Mouse (Mus musculus): ENCODE data around the gene Itga9. TPM values are rescaled to one million over a fixed set of nuclear protein-coding genes. Genes with fewer than 3 reads are reported as not detected.

Itga9 gene
- polyA plus RNA-seq, 1 experiment from 2014 or later = 12.6 TPM

DNA sequence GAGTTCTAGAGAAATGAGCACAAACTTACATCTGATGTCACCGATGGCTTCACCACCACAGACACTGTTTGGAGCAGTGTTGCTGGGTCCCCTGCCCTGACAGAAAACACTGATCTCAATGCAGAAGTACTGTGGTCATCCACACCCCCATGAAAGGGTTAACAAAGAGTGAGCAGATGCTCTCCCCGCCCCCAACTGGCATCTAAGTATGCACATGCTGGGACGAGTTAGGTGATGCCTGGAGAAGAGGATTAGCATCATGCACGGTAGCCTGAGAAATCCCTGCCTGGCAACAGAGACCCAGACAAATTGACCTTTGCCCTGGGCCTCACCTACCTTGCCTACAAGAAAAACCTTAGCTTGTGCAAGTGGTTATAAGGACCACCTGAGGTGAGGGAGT, 162.1 kb downstream of the Itga9 start:
- Histone ChIP-seq H3K4me3 (ENCODE audit: low read depth, low read length) (no peak overlapping the region), H3K4me1 (replicated peaks; ENCODE audit: control insufficient read depth, insufficient read depth, low read length) (0 out of 2 replicates have a peak, but pooled peaks cover 6% of the 10 kb centered on the region), H3K36me3 (ENCODE audit: control insufficient read depth, insufficient read depth, low read length) (no peaks in the 10 kb centered on the region), H3K4me2 (ENCODE audit: low read length) (no peak overlapping the region), H3K27me3 (replicated peaks; ENCODE audit: control insufficient read depth, insufficient read depth, low read length) (no peaks in the 10 kb centered on the region), H3K9me3 (ENCODE audit: control insufficient read depth, low read length) (no peaks in the 10 kb centered on the region), H3K27ac (ENCODE audit: low read depth) (no peak overlapping the region), H3K9ac (ENCODE audit: low read length) (no peak overlapping the region)
- no peak for DNase-seq (ENCODE audit: low spot score)
- ATAC-seq (replicated peaks; ENCODE audit: low FRiP score, low TSS enrichment, low read depth) = 0 out of 2 replicates have a peak, but pooled peaks have one; percentile 32
- 43% methylated on average over 4 of the region's 4 CpGs for WGBS

DNA sequence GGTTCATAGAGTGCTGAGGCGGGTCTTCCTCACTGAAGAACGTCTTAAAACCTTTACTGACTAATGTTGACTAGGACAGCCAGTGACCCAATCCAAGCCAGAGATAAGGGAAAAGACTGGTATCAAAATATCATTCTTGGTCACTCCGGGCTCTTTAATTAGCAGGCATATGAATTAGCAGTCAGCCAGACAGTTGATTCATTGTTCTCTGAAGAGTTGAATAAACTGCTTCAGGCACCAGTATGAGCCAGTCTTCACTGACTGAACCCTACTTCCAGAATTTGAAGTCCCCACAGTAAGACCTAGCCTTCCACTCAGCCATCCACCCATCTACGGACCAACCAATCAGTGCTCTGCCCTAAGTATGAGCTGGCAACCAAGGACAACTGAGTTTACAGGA, 163.9 kb downstream of the Itga9 start:
- H3K4me2 ChIP-seq (ENCODE audit: low read length) = no peak overlapping the region
- 75% methylated on average over 4 of the region's 4 CpGs for WGBS
- no peak overlapping the region for H3K9ac ChIP-seq (ENCODE audit: low read length)
- H3K9me3 ChIP-seq (ENCODE audit: control insufficient read depth, low read length) = no peaks in the 10 kb centered on the region
- DNase-seq (ENCODE audit: low spot score) = no peak
- no peak overlapping the region for H3K4me3 ChIP-seq (ENCODE audit: low read depth, low read length)
- no peak for ATAC-seq (replicated peaks; ENCODE audit: low FRiP score, low TSS enrichment, low read depth)
- H3K36me3 ChIP-seq (ENCODE audit: control insufficient read depth, insufficient read depth, low read length) = no peaks in the 10 kb centered on the region
- no peaks in the 10 kb centered on the region for H3K27me3 ChIP-seq (replicated peaks; ENCODE audit: control insufficient read depth, insufficient read depth, low read length)
- H3K27ac ChIP-seq (ENCODE audit: low read depth) = no peak overlapping the region
- 0 out of 2 replicates have a peak, but pooled peaks cover under 1% of the 10 kb centered on the region for H3K4me1 ChIP-seq (replicated peaks; ENCODE audit: control insufficient read depth, insufficient read depth, low read length)

DNA sequence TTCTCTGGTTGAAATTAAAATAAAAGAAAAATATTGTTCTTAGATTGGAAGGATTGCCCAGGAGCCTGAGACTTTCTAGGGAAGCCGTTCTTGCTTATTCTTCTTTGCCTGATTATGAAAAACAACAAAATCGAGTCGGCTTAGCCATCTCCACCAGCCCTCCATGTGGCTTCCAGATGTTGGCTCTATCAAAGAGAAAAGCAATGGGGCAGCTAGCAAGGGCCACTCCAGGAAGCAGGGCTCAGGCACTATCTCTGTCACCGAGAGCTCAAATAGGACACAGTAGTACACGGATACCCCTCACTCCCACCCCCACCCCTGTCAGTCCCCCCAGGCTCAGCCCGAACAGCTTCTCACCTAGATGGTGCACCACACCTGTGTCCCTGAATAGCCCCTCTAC, 168.2 kb downstream of the Itga9 start:
- Histone ChIP-seq H3K27ac (ENCODE audit: low read depth) (no peak overlapping the region), H3K9me3 (ENCODE audit: control insufficient read depth, low read length) (no peaks in the 10 kb centered on the region), H3K36me3 (ENCODE audit: control insufficient read depth, insufficient read depth, low read length) (no peaks in the 10 kb centered on the region), H3K4me3 (ENCODE audit: low read depth, low read length) (no peak overlapping the region), H3K4me2 (ENCODE audit: low read length) (no peak overlapping the region), H3K4me1 (replicated peaks; ENCODE audit: control insufficient read depth, insufficient read depth, low read length) (no peaks in the 10 kb centered on the region), H3K27me3 (replicated peaks; ENCODE audit: control insufficient read depth, insufficient read depth, low read length) (no peaks in the 10 kb centered on the region), H3K9ac (ENCODE audit: low read length) (no peak overlapping the region)
- 79% methylated on average over 6 of the region's 6 CpGs for WGBS
- DNase-seq (ENCODE audit: low spot score) (no peak), ATAC-seq (replicated peaks; ENCODE audit: low FRiP score, low TSS enrichment, low read depth) (no peak)

DNA sequence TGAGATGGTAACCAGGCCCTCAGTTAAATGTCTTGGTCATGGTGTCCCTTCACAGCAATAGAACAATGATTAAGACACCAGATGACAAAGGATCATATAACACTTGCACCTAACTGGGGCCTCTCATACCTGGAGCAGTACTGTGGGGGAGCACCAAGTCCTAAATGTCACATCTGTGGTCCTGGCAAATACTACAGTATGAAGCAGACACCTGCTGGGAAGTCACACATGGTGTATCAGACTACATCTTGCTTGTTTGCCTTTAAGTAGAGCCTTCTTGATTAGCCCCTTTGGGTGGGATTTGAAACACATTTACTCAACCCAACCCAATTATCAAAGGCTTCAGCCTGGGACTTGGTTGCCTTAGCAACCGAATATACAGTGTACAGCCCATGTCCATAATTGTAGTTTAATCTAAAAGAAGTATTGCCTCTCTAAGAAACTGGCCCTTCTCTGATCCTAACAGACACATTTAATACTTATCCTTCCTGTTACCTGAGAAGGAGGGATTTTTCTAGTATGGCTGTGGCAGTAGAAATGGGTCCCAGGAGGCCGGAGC, 170.5 kb downstream of the Itga9 start:
- no peak overlapping the region for H3K9ac ChIP-seq (ENCODE audit: low read length)
- no peaks in the 10 kb centered on the region for H3K9me3 ChIP-seq (ENCODE audit: control insufficient read depth, low read length)
- H3K4me3 ChIP-seq (ENCODE audit: low read depth, low read length) = no peak overlapping the region
- ATAC-seq (replicated peaks; ENCODE audit: low FRiP score, low TSS enrichment, low read depth) (no peak), DNase-seq (ENCODE audit: low spot score) (no peak)
- WGBS = 91% methylated on average over 2 of the region's 2 CpGs
- H3K27me3 ChIP-seq (replicated peaks; ENCODE audit: control insufficient read depth, insufficient read depth, low read length) = no peaks in the 10 kb centered on the region
- H3K4me1 ChIP-seq (replicated peaks; ENCODE audit: control insufficient read depth, insufficient read depth, low read length) = no peaks in the 10 kb centered on the region
- H3K27ac ChIP-seq (ENCODE audit: low read depth) = no peak overlapping the region
- no peak overlapping the region for H3K4me2 ChIP-seq (ENCODE audit: low read length)
- H3K36me3 ChIP-seq (ENCODE audit: control insufficient read depth, insufficient read depth, low read length) = no peaks in the 10 kb centered on the region

DNA sequence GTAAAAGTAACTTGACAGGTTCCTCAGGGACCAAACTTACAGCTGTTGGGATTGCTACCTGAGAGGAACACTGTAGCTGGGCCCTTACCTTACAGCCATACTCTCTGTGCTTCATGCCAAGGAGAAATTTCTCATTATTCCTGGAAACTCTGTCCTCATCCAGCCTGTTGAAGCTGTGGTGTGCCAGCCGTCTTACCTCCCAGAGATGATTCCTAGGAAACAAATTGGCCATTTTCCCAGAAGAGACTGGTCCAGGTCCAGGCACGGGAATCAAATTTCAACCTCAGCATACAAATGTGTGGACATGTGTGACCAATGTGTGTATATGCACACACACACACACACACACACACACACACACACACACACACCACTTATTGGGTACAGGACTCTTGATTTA, 172.1 kb downstream of the Itga9 start:
- 55% methylated on average over 2 of the region's 2 CpGs for WGBS
- no peak overlapping the region for H3K9ac ChIP-seq (ENCODE audit: low read length)
- no peak overlapping the region for H3K4me3 ChIP-seq (ENCODE audit: low read depth, low read length)
- H3K27me3 ChIP-seq (replicated peaks; ENCODE audit: control insufficient read depth, insufficient read depth, low read length) = no peaks in the 10 kb centered on the region
- no peak overlapping the region for H3K4me2 ChIP-seq (ENCODE audit: low read length)
- no peak overlapping the region for H3K27ac ChIP-seq (ENCODE audit: low read depth)
- H3K4me1 ChIP-seq (replicated peaks; ENCODE audit: control insufficient read depth, insufficient read depth, low read length) = no peaks in the 10 kb centered on the region
- H3K36me3 ChIP-seq (ENCODE audit: control insufficient read depth, insufficient read depth, low read length) = no peaks in the 10 kb centered on the region
- H3K9me3 ChIP-seq (ENCODE audit: control insufficient read depth, low read length) = no peaks in the 10 kb centered on the region
- DNase-seq (ENCODE audit: low spot score) (no peak), ATAC-seq (replicated peaks; ENCODE audit: low FRiP score, low TSS enrichment, low read depth) (no peak)

DNA sequence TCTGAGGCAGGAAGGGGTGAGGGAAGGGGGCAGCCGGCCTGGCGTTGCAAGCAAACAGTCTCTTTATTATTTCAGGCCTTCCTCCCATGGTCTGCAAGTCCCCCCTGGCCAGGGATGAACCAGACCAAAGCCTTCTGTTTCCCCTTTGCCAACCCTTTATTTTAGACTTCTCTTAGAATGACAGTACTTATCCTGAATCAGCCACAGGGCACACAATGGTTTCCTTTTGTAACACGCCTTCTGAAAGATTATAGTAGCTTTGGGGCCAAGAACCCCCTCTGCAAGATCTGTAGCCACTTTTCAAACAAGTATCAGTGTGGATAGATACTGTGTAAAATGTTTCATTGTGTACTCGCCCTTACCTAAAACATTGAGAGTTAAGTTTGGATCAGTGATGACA, 178.1 kb downstream of the Itga9 start:
- Histone ChIP-seq H3K4me1 (replicated peaks; ENCODE audit: control insufficient read depth, insufficient read depth, low read length) (peaks cover 7% of the 10 kb centered on the region; the same call in 1 of the 2 replicates), H3K9ac (ENCODE audit: low read length) (no peak overlapping the region), H3K4me2 (ENCODE audit: low read length) (no peak overlapping the region), H3K27me3 (replicated peaks; ENCODE audit: control insufficient read depth, insufficient read depth, low read length) (no peaks in the 10 kb centered on the region), H3K27ac (ENCODE audit: low read depth) (no peak overlapping the region), H3K4me3 (ENCODE audit: low read depth, low read length) (no peak overlapping the region), H3K36me3 (ENCODE audit: control insufficient read depth, insufficient read depth, low read length) (no peaks in the 10 kb centered on the region), H3K9me3 (ENCODE audit: control insufficient read depth, low read length) (no peaks in the 10 kb centered on the region)
- 63% methylated on average over 4 of the region's 4 CpGs for WGBS
- no peak for DNase-seq (ENCODE audit: low spot score)
- ATAC-seq (replicated peaks; ENCODE audit: low FRiP score, low TSS enrichment, low read depth) = no peak

DNA sequence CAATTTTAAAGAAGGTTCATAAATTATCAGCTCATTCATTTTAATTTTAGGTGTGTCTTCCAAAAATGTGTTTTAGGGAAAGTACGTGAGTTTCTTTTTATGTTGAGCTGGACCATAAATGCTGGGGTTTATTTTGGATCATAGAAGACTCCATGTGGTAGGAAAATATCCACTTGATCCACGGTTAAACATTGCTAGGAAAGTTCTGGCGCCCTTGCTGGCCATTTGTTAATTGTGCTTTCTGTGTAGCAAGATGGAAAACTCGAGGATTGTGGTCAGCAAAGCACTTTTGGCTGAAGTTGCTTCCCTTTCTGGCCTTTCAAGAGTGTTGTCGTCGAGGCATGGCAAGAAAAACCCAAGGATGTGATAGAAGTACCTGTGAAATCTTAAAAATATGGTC, 179.3 kb downstream of the Itga9 start:
- Histone ChIP-seq H3K4me3 (ENCODE audit: low read depth, low read length) (no peak overlapping the region), H3K9ac (ENCODE audit: low read length) (no peak overlapping the region), H3K36me3 (ENCODE audit: control insufficient read depth, insufficient read depth, low read length) (no peaks in the 10 kb centered on the region), H3K4me2 (ENCODE audit: low read length) (no peak overlapping the region), H3K27ac (ENCODE audit: low read depth) (no peak overlapping the region), H3K9me3 (ENCODE audit: control insufficient read depth, low read length) (no peaks in the 10 kb centered on the region), H3K27me3 (replicated peaks; ENCODE audit: control insufficient read depth, insufficient read depth, low read length) (no peaks in the 10 kb centered on the region), H3K4me1 (replicated peaks; ENCODE audit: control insufficient read depth, insufficient read depth, low read length) (peaks cover 7% of the 10 kb centered on the region; the same call in 1 of the 2 replicates)
- DNase-seq (ENCODE audit: low spot score) = no peak
- ATAC-seq (replicated peaks; ENCODE audit: low FRiP score, low TSS enrichment, low read depth) = no peak
- 83% methylated on average over 6 of the region's 6 CpGs for WGBS

DNA sequence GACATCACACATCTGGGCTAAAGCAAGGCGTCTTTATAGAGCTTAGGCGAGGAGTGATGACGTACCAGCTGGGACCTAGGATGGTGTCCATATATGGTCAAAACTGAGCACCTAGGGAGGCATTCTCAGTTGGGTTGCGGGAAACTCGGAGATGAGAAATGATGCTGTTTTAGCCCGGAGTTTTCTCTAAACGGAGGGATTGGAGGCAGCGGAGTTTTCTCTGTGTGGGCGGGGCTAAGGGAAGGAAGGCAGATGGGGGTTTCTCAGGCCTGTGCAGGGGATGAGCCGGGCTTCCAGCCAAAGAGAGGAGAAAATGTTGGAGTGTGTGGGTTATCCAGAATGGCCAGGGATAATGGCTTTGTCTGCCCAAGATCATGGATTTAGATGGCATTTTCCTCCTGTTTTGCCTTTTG, 182.4 kb downstream of the Itga9 start:
- ATAC-seq (replicated peaks; ENCODE audit: low FRiP score, low TSS enrichment, low read depth) = peak; percentile 72; the same call in 1 of the 2 replicates
- H3K27me3 ChIP-seq (replicated peaks; ENCODE audit: control insufficient read depth, insufficient read depth, low read length) = no peaks in the 10 kb centered on the region

DNA sequence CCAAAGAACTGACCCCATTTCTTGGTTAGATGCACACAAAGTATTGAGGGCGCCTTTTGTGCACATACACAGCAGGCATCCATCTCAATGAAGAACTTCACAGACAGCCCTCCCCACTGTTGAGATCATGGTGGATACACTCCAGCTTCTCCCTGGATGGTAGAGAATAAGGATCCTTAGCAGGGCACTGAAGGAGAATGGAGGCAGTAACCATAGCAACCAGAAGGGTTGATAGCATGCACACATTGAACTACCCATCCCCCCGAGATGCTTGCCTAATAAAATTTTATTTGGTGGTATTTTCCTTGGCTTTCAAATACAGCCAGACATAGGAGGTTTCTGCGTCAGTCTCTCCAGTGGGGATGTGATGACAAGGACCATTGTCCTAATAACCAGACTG, 184.7 kb downstream of the Itga9 start:
- no peak overlapping the region for H3K9ac ChIP-seq (ENCODE audit: low read length)
- H3K27ac ChIP-seq (ENCODE audit: low read depth) = no peak overlapping the region
- peaks cover 7% of the 10 kb centered on the region; the same call in 1 of the 2 replicates for H3K4me1 ChIP-seq (replicated peaks; ENCODE audit: control insufficient read depth, insufficient read depth, low read length)
- WGBS = 75% methylated on average over 3 of the region's 3 CpGs
- no peak for ATAC-seq (replicated peaks; ENCODE audit: low FRiP score, low TSS enrichment, low read depth)
- H3K4me2 ChIP-seq (ENCODE audit: low read length) = no peak overlapping the region
- H3K9me3 ChIP-seq (ENCODE audit: control insufficient read depth, low read length) = no peaks in the 10 kb centered on the region
- H3K27me3 ChIP-seq (replicated peaks; ENCODE audit: control insufficient read depth, insufficient read depth, low read length) = no peaks in the 10 kb centered on the region
- no peaks in the 10 kb centered on the region for H3K36me3 ChIP-seq (ENCODE audit: control insufficient read depth, insufficient read depth, low read length)
- H3K4me3 ChIP-seq (ENCODE audit: low read depth, low read length) = no peak overlapping the region
- no peak for DNase-seq (ENCODE audit: low spot score)

More for the DNA sequence above, 182.4 kb downstream of the Itga9 start:
- Histone ChIP-seq H3K9ac (ENCODE audit: low read length) (no peak overlapping the region), H3K4me2 (ENCODE audit: low read length) (no peak overlapping the region), H3K4me1 (replicated peaks; ENCODE audit: control insufficient read depth, insufficient read depth, low read length) (peaks cover 7% of the 10 kb centered on the region; the same call in 1 of the 2 replicates), H3K36me3 (ENCODE audit: control insufficient read depth, insufficient read depth, low read length) (no peaks in the 10 kb centered on the region), H3K4me3 (ENCODE audit: low read depth, low read length) (no peak overlapping the region), H3K27ac (ENCODE audit: low read depth) (peak overlapping the region; percentile 62), H3K9me3 (ENCODE audit: control insufficient read depth, low read length) (no peaks in the 10 kb centered on the region)
- WGBS = 33% methylated on average over 10 of the region's 10 CpGs
- peak; percentile 68 for DNase-seq (ENCODE audit: low spot score)
